Mouse (Mus musculus): Measurements from ENCODE around the gene Kcnip2. TPM values are rescaled to one million over a fixed set of nuclear protein-coding genes. Genes with fewer than 3 reads are reported as not detected.
"Not testable (repeated sequence)": the region's sequence is repeated elsewhere in the genome, so short reads cannot be mapped to it uniquely, and the experiment has no call there.

Kcnip2 gene
- polyA plus RNA-seq, 1 experiment from 2014 or later: 20.4 TPM

GRCm38 (mm10) chr19:45815170-45815569, 691 bp downstream of the Kcnip2 start:
- Histone ChIP-seq H3K9me3 (ENCODE audit: control insufficient read depth, low read length) (no peaks in the 10 kb centered on the region), H3K36me3 (ENCODE audit: control insufficient read depth, insufficient read depth, low read length) (no peaks in the 10 kb centered on the region), H3K4me1 (ENCODE audit: control insufficient read depth, insufficient read depth, low read length) (peaks cover 26% of the 10 kb centered on the region), H3K9ac (replicated peaks; ENCODE audit: low read depth, low read length) (peak overlapping the region; percentile 55; the same call in 1 of the 2 replicates), H3K4me2 (ENCODE audit: low read depth, low read length) (peak overlapping the region; percentile 85), H3K27me3 (ENCODE audit: control insufficient read depth, insufficient read depth, low read length) (no peaks in the 10 kb centered on the region), H3K27ac (ENCODE audit: low read depth, low read length) (no peak overlapping the region), H3K4me3 (ENCODE audit: low read depth, low read length) (peak overlapping the region; percentile 34)
- ATAC-seq (ENCODE audit: low read depth): 0 out of 2 replicates have a peak, but pooled peaks have one; percentile 3
- 53% methylated on average over 10 of the region's 10 CpGs for WGBS

- no peaks in the 10 kb centered on the region for H3K36me3 ChIP-seq (ENCODE audit: control insufficient read depth, insufficient read depth, low read length)
- no peak overlapping the region for H3K27ac ChIP-seq (ENCODE audit: low read depth, low read length)
- no peaks in the 10 kb centered on the region for H3K27me3 ChIP-seq (ENCODE audit: control insufficient read depth, insufficient read depth, low read length)
- no peaks in the 10 kb centered on the region for H3K9me3 ChIP-seq (ENCODE audit: control insufficient read depth, low read length)
- H3K9ac ChIP-seq (replicated peaks; ENCODE audit: low read depth, low read length): no peak overlapping the region
- no peak overlapping the region for H3K4me3 ChIP-seq (ENCODE audit: low read depth, low read length)
- no peak overlapping the region for H3K4me2 ChIP-seq (ENCODE audit: low read depth, low read length)
- peaks cover 26% of the 10 kb centered on the region for H3K4me1 ChIP-seq (ENCODE audit: control insufficient read depth, insufficient read depth, low read length)
- ATAC-seq (ENCODE audit: low read depth): no peak
- WGBS: 16% methylated on average over 9 of the region's 12 CpGs
Measured at GRCm38 (mm10) chr19:45813801-45814200, 2.1 kb downstream of the Kcnip2 start.

GRCm38 (mm10) chr19:45813263-45813662, 2.6 kb downstream of the Kcnip2 start:
- H3K36me3 ChIP-seq (ENCODE audit: control insufficient read depth, insufficient read depth, low read length): no peaks in the 10 kb centered on the region
- no peak overlapping the region; the same call in 1 of the 2 replicates for H3K4me2 ChIP-seq (ENCODE audit: low read depth, low read length)
- no peak overlapping the region for H3K9ac ChIP-seq (replicated peaks; ENCODE audit: low read depth, low read length)
- H3K27ac ChIP-seq (ENCODE audit: low read depth, low read length): no peak overlapping the region
- H3K4me3 ChIP-seq (ENCODE audit: low read depth, low read length): no peak overlapping the region
- H3K9me3 ChIP-seq (ENCODE audit: control insufficient read depth, low read length): no peaks in the 10 kb centered on the region
- H3K27me3 ChIP-seq (ENCODE audit: control insufficient read depth, insufficient read depth, low read length): no peaks in the 10 kb centered on the region
- 5% methylated on average over 11 of the region's 11 CpGs for WGBS
- H3K4me1 ChIP-seq (ENCODE audit: control insufficient read depth, insufficient read depth, low read length): peaks cover 26% of the 10 kb centered on the region
- 0 out of 2 replicates have a peak, but pooled peaks have one; percentile 29 for ATAC-seq (ENCODE audit: low read depth)

- peaks cover 26% of the 10 kb centered on the region for H3K4me1 ChIP-seq (ENCODE audit: control insufficient read depth, insufficient read depth, low read length)
- WGBS: 10% methylated on average over 8 of the region's 8 CpGs
Measured at GRCm38 (mm10) chr19:45812673-45813252, 3.1 kb downstream of the Kcnip2 start.

GRCm38 (mm10) chr19:45812115-45812514, 3.7 kb downstream of the Kcnip2 start:
- H3K27ac ChIP-seq (ENCODE audit: low read depth, low read length): no peak overlapping the region
- ATAC-seq (ENCODE audit: low read depth): peak; percentile 9; the same call in 1 of the 2 replicates

More at GRCm38 (mm10) chr19:45812673-45813252, 3.1 kb downstream of the Kcnip2 start:
- Histone ChIP-seq H3K27me3 (ENCODE audit: control insufficient read depth, insufficient read depth, low read length) (no peaks in the 10 kb centered on the region), H3K9me3 (ENCODE audit: control insufficient read depth, low read length) (no peaks in the 10 kb centered on the region), H3K4me3 (ENCODE audit: low read depth, low read length) (peak overlapping the region; percentile 14), H3K27ac (ENCODE audit: low read depth, low read length) (no peak overlapping the region), H3K36me3 (ENCODE audit: control insufficient read depth, insufficient read depth, low read length) (no peaks in the 10 kb centered on the region), H3K4me2 (ENCODE audit: low read depth, low read length) (peak overlapping the region; percentile 58), H3K9ac (replicated peaks; ENCODE audit: low read depth, low read length) (0 out of 2 replicates have a peak overlapping the region, but pooled peaks have one; percentile 25)
- ATAC-seq (ENCODE audit: low read depth): peak; percentile 30; the same call in 1 of the 2 replicates

GRCm38 (mm10) chr19:45811028-45811674, 4.7 kb downstream of the Kcnip2 start:
- H3K4me1 ChIP-seq (ENCODE audit: control insufficient read depth, insufficient read depth, low read length): peaks cover 24% of the 10 kb centered on the region
- no peaks in the 10 kb centered on the region for H3K36me3 ChIP-seq (ENCODE audit: control insufficient read depth, insufficient read depth, low read length)
- no peaks in the 10 kb centered on the region for H3K27me3 ChIP-seq (ENCODE audit: control insufficient read depth, insufficient read depth, low read length)
- no peak overlapping the region for H3K4me2 ChIP-seq (ENCODE audit: low read depth, low read length)
- 40% methylated on average over 12 of the region's 12 CpGs for WGBS
- no peak overlapping the region for H3K4me3 ChIP-seq (ENCODE audit: low read depth, low read length)
- ATAC-seq (ENCODE audit: low read depth): no peak
- H3K9me3 ChIP-seq (ENCODE audit: control insufficient read depth, low read length): no peaks in the 10 kb centered on the region
- no peak overlapping the region for H3K9ac ChIP-seq (replicated peaks; ENCODE audit: low read depth, low read length)
- H3K27ac ChIP-seq (ENCODE audit: low read depth, low read length): no peak overlapping the region

More at GRCm38 (mm10) chr19:45812115-45812514, 3.7 kb downstream of the Kcnip2 start:
- Histone ChIP-seq H3K4me2 (ENCODE audit: low read depth, low read length) (peak overlapping the region; percentile 58), H3K36me3 (ENCODE audit: control insufficient read depth, insufficient read depth, low read length) (no peaks in the 10 kb centered on the region), H3K9me3 (ENCODE audit: control insufficient read depth, low read length) (no peaks in the 10 kb centered on the region), H3K4me3 (ENCODE audit: low read depth, low read length) (peak overlapping the region; percentile 14), H3K4me1 (ENCODE audit: control insufficient read depth, insufficient read depth, low read length) (peaks cover 26% of the 10 kb centered on the region), H3K27me3 (ENCODE audit: control insufficient read depth, insufficient read depth, low read length) (no peaks in the 10 kb centered on the region), H3K9ac (replicated peaks; ENCODE audit: low read depth, low read length) (0 out of 2 replicates have a peak overlapping the region, but pooled peaks have one; percentile 25)
- under 1% methylated on average over 16 of the region's 16 CpGs for WGBS

- Histone ChIP-seq H3K9ac (replicated peaks; ENCODE audit: low read depth, low read length) (no peak overlapping the region), H3K27ac (ENCODE audit: low read depth, low read length) (no peak overlapping the region), H3K4me2 (ENCODE audit: low read depth, low read length) (no peak overlapping the region), H3K9me3 (ENCODE audit: control insufficient read depth, low read length) (no peaks in the 10 kb centered on the region), H3K36me3 (ENCODE audit: control insufficient read depth, insufficient read depth, low read length) (no peaks in the 10 kb centered on the region), H3K4me1 (ENCODE audit: control insufficient read depth, insufficient read depth, low read length) (peaks cover 11% of the 10 kb centered on the region; the same call in 1 of the 2 replicates), H3K4me3 (ENCODE audit: low read depth, low read length) (no peak overlapping the region), H3K27me3 (ENCODE audit: control insufficient read depth, insufficient read depth, low read length) (no peaks in the 10 kb centered on the region)
- ATAC-seq (ENCODE audit: low read depth): no peak
- 97% methylated on average over 4 of the region's 4 CpGs for whole genome bisulfite sequencing
Measured at GRCm38 (mm10) chr19:45807732-45808131, 8.1 kb downstream of the Kcnip2 start.

GRCm38 (mm10) chr19:45805817-45806216, 10.0 kb downstream of the Kcnip2 start:
- H3K4me3 ChIP-seq (ENCODE audit: low read depth, low read length); H3K9ac ChIP-seq (replicated peaks; ENCODE audit: low read depth, low read length); ATAC-seq (ENCODE audit: low read depth); H3K27me3 ChIP-seq (ENCODE audit: control insufficient read depth, insufficient read depth, low read length); H3K9me3 ChIP-seq (ENCODE audit: control insufficient read depth, low read length); H3K4me2 ChIP-seq (ENCODE audit: low read depth, low read length); H3K36me3 ChIP-seq (ENCODE audit: control insufficient read depth, insufficient read depth, low read length); H3K4me1 ChIP-seq (ENCODE audit: control insufficient read depth, insufficient read depth, low read length); H3K27ac ChIP-seq (ENCODE audit: low read depth, low read length): not testable (repeated sequence)
- 92% methylated on average over 6 of the region's 6 CpGs for WGBS

All from neural tube, embryonic 14.5 days (tissue).